Mouse (Mus musculus) right cerebral cortex, postnatal 14 days (tissue): ENCODE data around the gene Rmdn2.

Source experiments
- DNase-seq: peaks from one replicate; pipeline ENCODE4 v3.0.0; 2022

Rmdn2 gene

GRCm38 (mm10) chr17:79616621-79617020 lies 5.0 kb downstream of the Rmdn2 start:
- DNase-seq: no peak

- DNase-seq: no peak
These were observed 6.8 kb downstream of the Rmdn2 start for GRCm38 (mm10) chr17:79618455-79618854.

DNA sequence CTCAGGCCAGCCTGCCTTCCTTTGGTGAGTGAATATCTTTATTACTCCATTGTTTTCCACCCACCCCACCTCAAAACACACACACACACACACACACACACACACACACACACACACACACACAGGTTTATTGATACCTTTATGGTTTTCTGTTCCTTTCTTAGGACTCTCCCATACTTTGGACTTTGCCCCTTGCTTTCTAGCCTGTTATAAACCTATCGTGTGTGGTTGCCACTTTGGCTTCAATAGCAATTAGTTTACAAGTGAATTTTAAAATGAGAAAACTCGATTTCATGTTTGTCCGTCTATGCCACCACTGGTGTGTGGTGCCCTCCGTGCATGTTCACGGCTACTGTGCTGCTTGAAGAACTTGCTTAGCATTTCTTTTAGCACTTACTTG lies 7.3 kb downstream of the Rmdn2 start:
- no peak for DNase-seq

GRCm38 (mm10) chr17:79622050-79622449 lies 10.4 kb downstream of the Rmdn2 start:
- no peak for DNase-seq

- DNase-seq: no peak
These were observed 10.9 kb downstream of the Rmdn2 start for GRCm38 (mm10) chr17:79622574-79622973.

DNA sequence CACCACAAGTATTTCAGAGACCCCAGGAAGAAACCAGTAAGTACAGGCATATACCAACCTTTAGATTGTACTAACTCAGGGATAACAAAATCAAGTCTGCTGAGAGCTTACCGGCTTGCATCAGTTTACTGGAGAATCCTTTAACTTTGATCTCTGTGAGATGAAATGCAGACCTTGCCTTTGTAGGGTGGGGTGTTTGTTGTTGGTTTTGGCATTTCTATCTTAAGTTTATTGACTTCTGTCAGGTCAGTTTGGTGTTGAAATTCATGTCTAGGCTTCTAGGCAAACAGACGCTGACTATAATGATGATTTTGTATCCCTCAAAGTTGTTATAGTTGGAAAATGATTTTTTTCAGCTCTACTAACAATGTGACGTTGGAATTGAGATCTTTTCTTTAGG lies 12.2 kb downstream of the Rmdn2 start:
- DNase-seq: no peak

DNA sequence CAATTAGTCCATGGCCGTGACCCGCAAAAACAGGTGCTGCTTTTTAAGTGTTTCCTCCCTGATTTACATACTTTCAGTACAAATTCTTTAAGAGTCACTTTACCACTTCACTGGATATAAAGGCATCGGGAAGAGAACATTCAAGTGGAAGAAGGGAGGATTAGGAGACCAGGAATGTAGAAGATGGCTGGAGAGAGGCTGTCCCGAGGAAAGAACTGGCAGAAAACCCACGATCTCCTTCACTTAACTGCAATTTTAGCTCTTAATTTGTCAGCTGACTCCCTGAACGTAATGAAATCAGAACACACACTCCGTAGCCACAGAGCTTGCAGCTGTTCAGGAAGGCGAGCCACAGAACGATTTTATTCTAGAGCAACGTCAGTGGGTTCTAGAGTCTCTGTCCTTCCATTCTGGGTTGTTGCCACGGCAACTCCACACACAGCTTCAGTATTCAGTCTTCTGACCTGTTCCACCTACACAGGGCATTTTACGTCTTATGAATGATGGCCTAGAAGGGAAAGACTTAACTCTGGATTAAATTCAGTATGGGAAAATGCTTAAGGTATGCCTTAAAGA lies 14.7 kb downstream of the Rmdn2 start:
- DNase-seq: no peak

DNA sequence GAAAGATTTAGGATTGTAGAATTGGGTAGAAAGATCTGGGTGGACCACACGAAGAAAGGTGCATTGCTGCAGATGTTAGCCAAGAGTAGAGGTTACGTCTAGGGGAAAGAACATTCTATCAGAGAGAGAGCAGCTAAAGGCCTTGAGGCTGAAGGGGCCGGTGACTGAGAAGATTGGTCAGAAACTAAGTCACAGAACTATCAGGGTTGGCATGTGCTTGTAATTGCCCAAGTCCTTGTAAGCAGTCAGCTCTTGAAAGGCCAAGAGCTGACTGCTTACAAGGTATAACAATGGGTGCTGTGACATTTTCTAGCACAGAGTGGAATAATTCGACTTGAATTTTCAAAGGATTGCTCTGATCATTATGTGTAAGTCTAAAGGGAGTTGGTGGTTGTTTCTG lies 38.2 kb downstream of the Rmdn2 start:
- no peak for DNase-seq

GRCm38 (mm10) chr17:79650297-79650696 lies 38.6 kb downstream of the Rmdn2 start:
- DNase-seq: no peak

GRCm38 (mm10) chr17:79653171-79653570 lies 41.5 kb downstream of the Rmdn2 start:
- no peak for DNase-seq

DNA sequence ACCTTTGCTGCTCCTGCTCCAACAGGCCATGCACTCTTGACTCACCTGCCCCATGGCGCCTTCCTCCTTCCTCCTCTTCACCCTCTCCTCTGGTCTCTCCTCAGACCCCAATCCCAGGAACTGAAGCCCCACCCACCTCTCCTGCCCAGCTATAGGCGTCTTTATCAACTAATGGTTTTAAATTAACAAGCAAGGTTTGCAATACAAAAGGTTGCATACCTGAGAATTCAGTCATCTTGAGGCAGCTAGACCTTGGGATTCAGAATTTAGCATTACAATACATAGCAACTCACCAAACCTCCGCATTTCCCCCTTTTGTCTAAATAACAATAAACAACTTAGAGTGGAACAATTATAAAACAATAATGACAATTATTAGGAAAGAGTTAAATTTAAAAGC lies 42.5 kb downstream of the Rmdn2 start:
- DNase-seq: no peak

- DNase-seq: no peak
These were observed 46.1 kb downstream of the Rmdn2 start for GRCm38 (mm10) chr17:79657785-79658184.

DNA sequence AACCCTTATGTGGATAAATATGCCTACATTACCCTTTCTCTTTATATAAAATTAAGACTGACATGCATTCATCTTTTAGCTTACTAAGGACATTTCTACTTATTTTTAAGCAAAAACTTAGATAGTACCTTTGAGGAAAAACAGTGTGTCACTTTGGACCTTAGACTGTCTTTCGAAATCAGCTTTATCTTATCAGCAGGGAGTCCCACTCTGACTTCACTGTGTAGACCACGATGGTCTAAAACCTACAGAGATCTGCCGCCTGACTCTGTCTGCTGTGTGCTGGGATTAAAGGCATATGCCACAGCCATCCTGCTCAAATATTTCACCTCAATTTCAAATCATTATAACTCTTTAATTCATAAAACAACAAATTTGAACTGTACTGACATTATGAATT lies 46.8 kb downstream of the Rmdn2 start:
- DNase-seq: no peak

DNA sequence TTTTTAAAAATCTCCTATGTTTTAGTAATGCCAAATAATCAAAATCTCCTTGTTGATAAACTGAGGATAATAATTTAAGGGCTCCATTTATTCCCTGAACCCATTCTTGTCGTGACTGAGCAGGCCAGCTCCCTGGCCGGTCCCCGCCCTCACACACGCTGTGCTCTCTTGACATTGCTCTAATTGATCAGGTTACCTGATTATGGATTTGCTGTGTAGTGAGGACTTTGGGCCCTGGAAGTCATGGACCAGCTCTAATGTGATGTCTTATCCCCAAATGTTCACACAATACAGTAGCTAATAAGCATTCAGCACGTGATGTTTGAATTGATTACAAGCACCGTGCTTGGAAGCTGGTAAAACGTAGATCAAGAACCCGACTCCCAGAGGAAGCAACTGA lies 47.2 kb downstream of the Rmdn2 start:
- DNase-seq: no peak

- DNase-seq: peak; percentile 83
These were observed 49.7 kb downstream of the Rmdn2 start for GRCm38 (mm10) chr17:79661387-79661786.

GRCm38 (mm10) chr17:79661848-79662247 lies 50.2 kb downstream of the Rmdn2 start:
- DNase-seq: no peak

GRCm38 (mm10) chr17:79663393-79664105 lies 51.9 kb downstream of the Rmdn2 start:
- DNase-seq: peak; percentile 27

DNA sequence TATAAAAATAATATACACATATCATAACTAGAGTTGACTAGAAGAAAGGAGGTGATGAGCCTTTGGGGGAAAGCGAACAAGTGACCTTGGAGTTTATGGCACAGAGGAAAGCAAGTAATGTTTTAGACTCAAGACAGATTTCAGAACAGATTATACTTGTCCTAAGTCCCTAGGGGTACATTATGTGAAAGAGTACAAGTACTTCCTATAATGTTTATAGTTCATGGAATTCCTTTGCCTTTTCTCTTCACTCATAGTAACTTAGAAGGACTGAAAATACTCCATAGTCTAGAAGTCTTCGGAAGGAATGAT lies 52.4 kb downstream of the Rmdn2 start:
- no peak for DNase-seq

GRCm38 (mm10) chr17:79670837-79671236 lies 59.2 kb downstream of the Rmdn2 start:
- DNase-seq: no peak

GRCm38 (mm10) chr17:79695106-79695505 lies 83.4 kb downstream of the Rmdn2 start:
- DNase-seq: no peak

GRCm38 (mm10) chr17:79695541-79695940 lies 83.9 kb downstream of the Rmdn2 start:
- DNase-seq: no peak

GRCm38 (mm10) chr17:79699197-79699596 lies 87.5 kb downstream of the Rmdn2 start:
- no peak for DNase-seq

DNA sequence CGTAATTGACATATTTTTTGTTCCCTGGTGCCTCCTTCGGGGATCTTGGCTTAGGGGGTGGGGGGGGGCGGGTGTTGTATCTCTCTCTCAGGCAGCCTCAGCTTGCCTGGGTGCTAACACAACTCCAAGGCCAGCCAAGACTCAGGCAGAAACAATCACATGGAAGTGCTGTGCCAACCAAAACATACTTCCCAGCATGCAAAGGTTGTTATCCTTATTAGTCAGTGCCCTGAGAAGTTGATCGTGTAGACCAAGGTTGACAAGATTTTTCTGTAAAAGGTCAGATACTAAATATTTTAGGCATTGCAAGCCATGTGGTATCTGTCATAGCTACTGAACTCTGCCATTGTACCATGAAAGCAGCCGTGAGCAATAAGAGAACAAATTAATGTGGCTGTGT lies 89.2 kb downstream of the Rmdn2 start:
- DNase-seq: no peak

- DNase-seq: no peak
These were observed 94.2 kb downstream of the Rmdn2 start for GRCm38 (mm10) chr17:79705671-79706455.
